Mouse (Mus musculus): ENCODE measurements around the gene Cadm4. TPM values are rescaled to one million over a fixed set of nuclear protein-coding genes. Genes with fewer than 3 reads are reported as not detected.

Cadm4 gene
- polyA plus RNA-seq, 1 experiment from 2014 or later: 1.8 TPM

- Histone ChIP-seq H3K27ac (ENCODE audit: low read length) (peak overlapping the region; percentile 82), H3K9ac (ENCODE audit: low read length) (peak overlapping the region; percentile 88), H3K4me3 (ENCODE audit: low read length) (peak overlapping the region; percentile 62), H3K4me2 (ENCODE audit: low read depth, low read length) (peak overlapping the region; percentile 95), H3K36me3 (ENCODE audit: control insufficient read depth, insufficient read depth, low read length) (peaks cover 21% of the 10 kb centered on the region), H3K9me3 (ENCODE audit: control insufficient read depth, low read length) (no peaks in the 10 kb centered on the region), H3K4me1 (replicated peaks; ENCODE audit: control insufficient read depth, insufficient read depth, low read length) (peaks cover 13% of the 10 kb centered on the region), H3K27me3 (ENCODE audit: control insufficient read depth, insufficient read depth, low read depth, low read length) (no peaks in the 10 kb centered on the region)
- WGBS: 1% methylated on average over 43 of the region's 43 CpGs
- ATAC-seq (ENCODE audit: low read depth): peak; percentile 64
Observed at GRCm38 (mm10) chr7:24531211-24531971, 49.6 kb downstream of the Cadm4 start.

DNA sequence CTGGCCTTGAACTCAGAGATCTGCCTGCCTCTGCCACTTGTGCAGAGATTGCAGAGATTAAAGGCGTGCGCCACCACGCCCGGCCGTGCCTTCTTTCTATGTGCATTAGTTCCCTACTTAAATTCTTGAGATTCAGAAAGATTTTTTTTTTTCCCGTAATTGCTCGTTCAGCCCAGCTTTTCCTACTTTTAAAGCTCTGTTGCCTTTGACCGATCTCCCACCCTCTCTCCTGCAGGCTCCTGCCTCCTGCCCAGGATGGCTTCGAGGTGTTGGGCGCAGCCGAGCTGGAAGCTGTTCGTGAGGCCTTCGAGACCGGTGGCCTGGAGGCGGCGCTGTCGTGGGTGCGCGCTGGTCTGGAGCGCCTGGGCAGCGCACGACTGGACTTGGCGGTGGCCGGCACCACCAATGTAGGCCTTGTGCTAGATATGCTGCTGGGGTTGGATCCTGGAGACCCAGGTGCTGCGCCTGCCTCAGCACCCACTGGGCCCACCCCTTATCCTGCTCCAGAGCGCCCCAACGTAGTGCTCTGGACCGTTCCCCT is 51.3 kb downstream of the Cadm4 start:
- Histone ChIP-seq H3K9ac (ENCODE audit: low read length) (no peak overlapping the region), H3K4me2 (ENCODE audit: low read depth, low read length) (no peak overlapping the region), H3K4me1 (replicated peaks; ENCODE audit: control insufficient read depth, insufficient read depth, low read length) (peaks cover 13% of the 10 kb centered on the region), H3K27ac (ENCODE audit: low read length) (no peak overlapping the region), H3K4me3 (ENCODE audit: low read length) (no peak overlapping the region), H3K27me3 (ENCODE audit: control insufficient read depth, insufficient read depth, low read depth, low read length) (no peaks in the 10 kb centered on the region), H3K9me3 (ENCODE audit: control insufficient read depth, low read length) (no peaks in the 10 kb centered on the region), H3K36me3 (ENCODE audit: control insufficient read depth, insufficient read depth, low read length) (peaks cover 21% of the 10 kb centered on the region)
- ATAC-seq (ENCODE audit: low read depth): no peak
- WGBS: 84% methylated on average over 28 of the region's 28 CpGs

- 56% methylated on average over 24 of the region's 42 CpGs for WGBS
- Histone ChIP-seq H3K9ac (ENCODE audit: low read length) (no peak overlapping the region), H3K36me3 (ENCODE audit: control insufficient read depth, insufficient read depth, low read length) (peaks cover 21% of the 10 kb centered on the region), H3K27ac (ENCODE audit: low read length) (no peak overlapping the region), H3K9me3 (ENCODE audit: control insufficient read depth, low read length) (no peaks in the 10 kb centered on the region), H3K4me2 (ENCODE audit: low read depth, low read length) (no peak overlapping the region), H3K4me3 (ENCODE audit: low read length) (no peak overlapping the region), H3K4me1 (replicated peaks; ENCODE audit: control insufficient read depth, insufficient read depth, low read length) (peaks cover 13% of the 10 kb centered on the region), H3K27me3 (ENCODE audit: control insufficient read depth, insufficient read depth, low read depth, low read length) (no peaks in the 10 kb centered on the region)
- no peak for ATAC-seq (ENCODE audit: low read depth)
Observed at GRCm38 (mm10) chr7:24533806-24534205, 52.0 kb downstream of the Cadm4 start.

- Histone ChIP-seq H3K9ac (ENCODE audit: low read length) (no peak overlapping the region), H3K4me2 (ENCODE audit: low read depth, low read length) (no peak overlapping the region), H3K4me1 (replicated peaks; ENCODE audit: control insufficient read depth, insufficient read depth, low read length) (peaks cover 11% of the 10 kb centered on the region), H3K36me3 (ENCODE audit: control insufficient read depth, insufficient read depth, low read length) (peaks cover 21% of the 10 kb centered on the region), H3K27ac (ENCODE audit: low read length) (no peak overlapping the region), H3K4me3 (ENCODE audit: low read length) (no peak overlapping the region), H3K9me3 (ENCODE audit: control insufficient read depth, low read length) (no peaks in the 10 kb centered on the region), H3K27me3 (ENCODE audit: control insufficient read depth, insufficient read depth, low read depth, low read length) (no peaks in the 10 kb centered on the region)
- no peak for ATAC-seq (ENCODE audit: low read depth)
- 47% methylated on average over 17 of the region's 19 CpGs for WGBS
Observed at GRCm38 (mm10) chr7:24534301-24534700, 52.5 kb downstream of the Cadm4 start.

GRCm38 (mm10) chr7:24537081-24537480 is 55.3 kb downstream of the Cadm4 start:
- Histone ChIP-seq H3K36me3 (ENCODE audit: control insufficient read depth, insufficient read depth, low read length) (peaks cover 21% of the 10 kb centered on the region), H3K27ac (ENCODE audit: low read length) (no peak overlapping the region), H3K4me2 (ENCODE audit: low read depth, low read length) (no peak overlapping the region), H3K27me3 (ENCODE audit: control insufficient read depth, insufficient read depth, low read depth, low read length) (no peaks in the 10 kb centered on the region), H3K4me3 (ENCODE audit: low read length) (no peak overlapping the region), H3K4me1 (replicated peaks; ENCODE audit: control insufficient read depth, insufficient read depth, low read length) (peaks cover 3% of the 10 kb centered on the region), H3K9me3 (ENCODE audit: control insufficient read depth, low read length) (no peaks in the 10 kb centered on the region), H3K9ac (ENCODE audit: low read length) (no peak overlapping the region)
- 81% methylated on average over 4 of the region's 4 CpGs for WGBS
- ATAC-seq (ENCODE audit: low read depth): no peak

DNA sequence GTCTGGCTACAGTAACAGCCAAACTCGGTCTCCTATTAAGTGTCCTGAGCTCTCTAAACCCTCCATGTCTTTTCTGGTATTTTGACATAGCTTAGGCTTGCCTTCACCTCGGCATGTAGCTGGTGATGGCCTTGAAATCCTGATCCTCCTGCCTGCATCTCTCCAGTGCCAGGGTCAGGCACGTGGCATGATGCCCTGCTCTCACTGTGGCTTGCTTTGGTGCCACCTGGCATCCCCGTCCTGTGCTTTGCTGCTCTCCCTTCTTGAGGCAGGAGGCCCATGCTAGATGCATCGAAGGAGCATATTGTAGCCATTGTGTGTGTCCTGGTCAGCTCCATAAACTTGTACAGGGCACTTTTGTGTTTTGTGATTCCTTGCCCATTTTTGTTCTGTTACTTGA is 55.8 kb downstream of the Cadm4 start:
- Histone ChIP-seq H3K4me1 (replicated peaks; ENCODE audit: control insufficient read depth, insufficient read depth, low read length) (no peaks in the 10 kb centered on the region), H3K36me3 (ENCODE audit: control insufficient read depth, insufficient read depth, low read length) (peaks cover 21% of the 10 kb centered on the region), H3K9ac (ENCODE audit: low read length) (no peak overlapping the region), H3K9me3 (ENCODE audit: control insufficient read depth, low read length) (no peaks in the 10 kb centered on the region), H3K4me2 (ENCODE audit: low read depth, low read length) (no peak overlapping the region), H3K4me3 (ENCODE audit: low read length) (no peak overlapping the region), H3K27me3 (ENCODE audit: control insufficient read depth, insufficient read depth, low read depth, low read length) (no peaks in the 10 kb centered on the region), H3K27ac (ENCODE audit: low read length) (no peak overlapping the region)
- 71% methylated on average over 5 of the region's 5 CpGs for WGBS
- no peak for ATAC-seq (ENCODE audit: low read depth)

DNA sequence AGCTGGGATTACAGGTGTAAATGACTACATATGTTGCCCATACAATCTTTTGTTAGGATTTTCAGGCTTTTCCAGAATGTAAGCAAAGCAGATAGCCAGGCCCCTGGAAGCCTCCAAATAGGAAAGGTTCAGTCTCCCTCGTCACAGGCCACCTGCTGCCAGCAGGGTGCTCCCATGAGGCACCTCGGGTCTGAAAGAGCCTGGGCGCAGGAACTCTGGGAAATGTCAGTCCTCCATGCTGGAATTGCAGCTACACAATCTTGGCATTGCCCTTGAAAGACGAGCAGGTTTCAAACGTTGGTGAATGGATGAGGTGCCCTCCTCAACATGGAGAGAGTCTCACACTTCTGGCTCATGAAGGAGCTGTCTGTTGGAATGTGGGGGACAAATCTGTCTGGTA is 56.3 kb downstream of the Cadm4 start:
- peaks cover 19% of the 10 kb centered on the region for H3K36me3 ChIP-seq (ENCODE audit: control insufficient read depth, insufficient read depth, low read length)
- H3K27ac ChIP-seq (ENCODE audit: low read length): no peak overlapping the region
- no peak for ATAC-seq (ENCODE audit: low read depth)

GRCm38 (mm10) chr7:24538701-24539100 is 56.9 kb downstream of the Cadm4 start:
- peaks cover 13% of the 10 kb centered on the region for H3K36me3 ChIP-seq (ENCODE audit: control insufficient read depth, insufficient read depth, low read length)
- no peaks in the 10 kb centered on the region for H3K27me3 ChIP-seq (ENCODE audit: control insufficient read depth, insufficient read depth, low read depth, low read length)
- H3K4me3 ChIP-seq (ENCODE audit: low read length): no peak overlapping the region
- no peak overlapping the region for H3K4me2 ChIP-seq (ENCODE audit: low read depth, low read length)
- 78% methylated on average over 5 of the region's 5 CpGs for WGBS
- no peak for ATAC-seq (ENCODE audit: low read depth)
- no peak overlapping the region for H3K9ac ChIP-seq (ENCODE audit: low read length)
- no peaks in the 10 kb centered on the region for H3K4me1 ChIP-seq (replicated peaks; ENCODE audit: control insufficient read depth, insufficient read depth, low read length)
- H3K27ac ChIP-seq (ENCODE audit: low read length): no peak overlapping the region
- H3K9me3 ChIP-seq (ENCODE audit: control insufficient read depth, low read length): no peaks in the 10 kb centered on the region

More for the DNA sequence above, 56.3 kb downstream of the Cadm4 start:
- Histone ChIP-seq H3K4me1 (replicated peaks; ENCODE audit: control insufficient read depth, insufficient read depth, low read length) (no peaks in the 10 kb centered on the region), H3K9ac (ENCODE audit: low read length) (no peak overlapping the region), H3K4me2 (ENCODE audit: low read depth, low read length) (no peak overlapping the region), H3K4me3 (ENCODE audit: low read length) (no peak overlapping the region), H3K27me3 (ENCODE audit: control insufficient read depth, insufficient read depth, low read depth, low read length) (no peaks in the 10 kb centered on the region), H3K9me3 (ENCODE audit: control insufficient read depth, low read length) (no peaks in the 10 kb centered on the region)
- 32% methylated on average over 5 of the region's 5 CpGs for WGBS

DNA sequence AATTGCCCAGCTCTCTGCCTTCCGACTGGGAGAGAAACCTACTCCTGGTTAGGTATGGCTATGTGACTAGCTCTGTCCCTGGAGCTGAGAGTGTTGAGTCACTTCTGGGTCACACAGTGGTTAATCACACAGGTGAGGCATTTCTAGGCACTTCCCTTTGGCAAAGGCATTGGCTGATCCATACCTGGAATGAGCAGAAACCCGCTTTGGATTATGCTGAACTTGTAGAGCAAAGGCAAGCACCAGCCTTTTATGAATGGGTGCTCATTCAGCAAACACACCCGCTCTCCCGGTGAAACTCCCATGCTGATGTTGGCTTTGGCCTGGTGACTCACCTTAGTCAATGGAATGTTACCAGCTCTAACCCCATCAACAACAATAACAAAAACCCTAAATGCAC is 57.9 kb downstream of the Cadm4 start:
- H3K9ac ChIP-seq (ENCODE audit: low read length): no peak overlapping the region
- peaks cover 5% of the 10 kb centered on the region; the same call in 1 of the 2 replicates for H3K36me3 ChIP-seq (ENCODE audit: control insufficient read depth, insufficient read depth, low read length)
- no peaks in the 10 kb centered on the region for H3K27me3 ChIP-seq (ENCODE audit: control insufficient read depth, insufficient read depth, low read depth, low read length)
- H3K9me3 ChIP-seq (ENCODE audit: control insufficient read depth, low read length): no peaks in the 10 kb centered on the region
- H3K27ac ChIP-seq (ENCODE audit: low read length): no peak overlapping the region
- no peaks in the 10 kb centered on the region for H3K4me1 ChIP-seq (replicated peaks; ENCODE audit: control insufficient read depth, insufficient read depth, low read length)
- no peak overlapping the region for H3K4me3 ChIP-seq (ENCODE audit: low read length)
- 84% methylated on average over 4 of the region's 4 CpGs for WGBS
- no peak for ATAC-seq (ENCODE audit: low read depth)
- no peak overlapping the region for H3K4me2 ChIP-seq (ENCODE audit: low read depth, low read length)
